Mouse (Mus musculus): ENCODE measurements around the gene Cntd1. TPM values are rescaled to one million over a fixed set of nuclear protein-coding genes. Genes with fewer than 3 reads are reported as not detected.
A peak's percentile ranks its signal among the peaks of the same experiment; 100 is the strongest.

The Cntd1 gene
- polyA plus RNA-seq, 1 experiment, result 0.84 TPM

- H3K4me3 ChIP-seq (ENCODE audit: control insufficient read depth, insufficient read depth, low read length), result peak overlapping the region; percentile 21
- no peak overlapping the region for H3K27ac ChIP-seq (ENCODE audit: control insufficient read depth, insufficient read depth, low read length)
- H3K36me3 ChIP-seq (ENCODE audit: control insufficient read depth, insufficient read depth, low read length), result peaks cover 6% of the 10 kb centered on the region; the same call in 1 of the 2 replicates
- peaks cover 24% of the 10 kb centered on the region for H3K27me3 ChIP-seq (ENCODE audit: control insufficient read depth, insufficient read depth, low read length)
- peaks cover 20% of the 10 kb centered on the region for H3K4me1 ChIP-seq (replicated peaks; ENCODE audit: control insufficient read depth, insufficient read depth, low read length)
- DNase-seq, result no peak
- 5% methylated on average over 30 of the region's 30 CpGs for WGBS
- no peak for TF ChIP-seq POLR2A (IDR thresholded peaks at IDR 0.05; ENCODE audit: control insufficient read depth, extremely low read depth, insufficient read depth, low read length, poor library complexity)
- TF ChIP-seq CTCF (IDR thresholded peaks at IDR 0.05; ENCODE audit: borderline replicate concordance, control insufficient read depth, extremely low read depth, insufficient read depth, low read length, poor library complexity), result 0 out of 2 replicates have a peak, but pooled peaks have one; percentile 11
These were observed 17.9 kb upstream of the Cntd1 start for GRCm38 (mm10) chr11:101260826-101261380.

DNA sequence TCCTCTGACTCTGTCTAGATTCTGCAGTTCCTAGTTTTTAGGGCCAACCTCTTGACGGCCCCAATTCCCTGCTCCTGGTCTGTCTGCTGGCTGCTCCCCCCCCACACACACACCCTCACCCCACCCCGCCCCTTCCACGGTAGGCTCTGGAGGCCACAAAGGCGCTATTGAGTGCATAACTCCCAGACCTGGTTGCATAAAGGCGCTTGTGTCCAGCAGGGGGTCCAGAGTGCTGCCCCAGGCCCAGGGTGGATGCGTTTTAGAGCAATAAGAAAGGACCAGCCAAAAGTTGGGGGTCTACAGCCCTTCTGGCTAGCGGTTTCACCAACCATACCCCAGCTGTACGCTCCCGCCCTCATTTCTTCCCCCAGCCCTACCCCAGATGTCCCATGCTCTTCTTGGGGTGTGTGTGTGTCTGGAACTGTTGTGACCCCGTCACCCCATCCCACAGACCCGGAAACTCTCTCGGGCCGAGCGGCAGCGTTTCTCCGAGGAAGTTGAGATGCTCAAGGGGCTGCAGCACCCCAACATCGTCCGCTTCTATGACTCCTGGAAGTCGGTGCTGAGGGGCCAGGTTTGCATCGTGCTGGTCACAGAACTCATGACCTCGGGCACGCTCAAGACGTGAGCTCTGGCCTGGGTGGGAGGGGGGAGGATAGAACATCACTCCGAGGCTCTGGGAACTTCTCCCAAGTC, 16.4 kb upstream of the Cntd1 start:
- Histone ChIP-seq H3K27ac (ENCODE audit: control insufficient read depth, insufficient read depth, low read length) (no peak overlapping the region), H3K4me1 (replicated peaks; ENCODE audit: control insufficient read depth, insufficient read depth, low read length) (peaks cover 20% of the 10 kb centered on the region), H3K27me3 (ENCODE audit: control insufficient read depth, insufficient read depth, low read length) (peaks cover 24% of the 10 kb centered on the region), H3K4me3 (ENCODE audit: control insufficient read depth, insufficient read depth, low read length) (no peak overlapping the region), H3K36me3 (ENCODE audit: control insufficient read depth, insufficient read depth, low read length) (peaks cover 6% of the 10 kb centered on the region; the same call in 1 of the 2 replicates)
- DNase-seq, result no peak
- WGBS, result 8% methylated on average over 24 of the region's 24 CpGs
- TF ChIP-seq POLR2A (IDR thresholded peaks at IDR 0.05; ENCODE audit: control insufficient read depth, extremely low read depth, insufficient read depth, low read length, poor library complexity) (no peak), CTCF (IDR thresholded peaks at IDR 0.05; ENCODE audit: borderline replicate concordance, control insufficient read depth, extremely low read depth, insufficient read depth, low read length, poor library complexity) (no peak)

DNA sequence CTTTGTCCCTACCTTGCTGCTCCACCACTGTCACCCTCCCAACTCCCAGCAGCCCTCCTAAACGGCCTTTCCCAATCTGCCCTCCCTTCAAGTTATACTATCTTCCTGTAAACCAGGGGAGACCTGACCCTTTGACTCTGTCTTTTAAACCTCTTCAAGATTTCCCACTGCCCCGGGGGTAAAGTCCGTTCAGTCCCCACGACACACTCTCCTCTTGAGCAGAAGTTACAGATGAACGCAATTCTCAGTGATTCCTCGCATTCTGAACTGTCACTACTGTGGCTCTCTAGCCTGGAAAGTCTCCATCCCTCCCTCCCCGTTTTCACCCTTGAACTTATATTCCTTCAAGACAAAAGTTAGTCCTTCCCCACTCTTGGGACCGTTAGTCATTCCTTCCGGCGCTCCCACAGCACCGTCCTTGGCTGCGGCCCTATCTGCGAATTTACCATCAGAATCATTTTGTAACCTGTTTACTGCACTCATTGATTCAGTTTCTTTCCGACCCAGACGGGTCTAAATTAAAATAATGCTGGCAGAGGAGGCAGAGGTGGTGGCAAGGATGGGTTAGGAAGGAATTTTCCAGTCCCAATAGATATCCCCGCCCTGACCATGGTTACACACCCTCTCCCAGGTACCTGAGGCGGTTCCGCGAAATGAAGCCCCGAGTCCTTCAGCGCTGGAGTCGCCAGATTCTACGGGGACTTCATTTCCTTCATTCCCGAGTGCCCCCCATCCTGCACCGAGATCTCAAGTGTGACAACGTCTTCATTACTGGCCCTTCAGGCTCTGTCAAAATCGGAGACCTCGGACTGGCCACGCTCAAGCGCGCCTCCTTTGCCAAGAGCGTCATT, 15.4 kb upstream of the Cntd1 start:
- Histone ChIP-seq H3K27me3 (ENCODE audit: control insufficient read depth, insufficient read depth, low read length) (peaks cover 24% of the 10 kb centered on the region), H3K36me3 (ENCODE audit: control insufficient read depth, insufficient read depth, low read length) (peaks cover 6% of the 10 kb centered on the region; the same call in 1 of the 2 replicates), H3K4me1 (replicated peaks; ENCODE audit: control insufficient read depth, insufficient read depth, low read length) (peaks cover 20% of the 10 kb centered on the region), H3K27ac (ENCODE audit: control insufficient read depth, insufficient read depth, low read length) (no peak overlapping the region), H3K4me3 (ENCODE audit: control insufficient read depth, insufficient read depth, low read length) (no peak overlapping the region)
- no peak for TF ChIP-seq POLR2A (IDR thresholded peaks at IDR 0.05; ENCODE audit: control insufficient read depth, extremely low read depth, insufficient read depth, low read length, poor library complexity)
- whole genome bisulfite sequencing, result 20% methylated on average over 32 of the region's 32 CpGs
- DNase-seq, result no peak

GRCm38 (mm10) chr11:101263989-101264280, 14.9 kb upstream of the Cntd1 start:
- Histone ChIP-seq H3K4me1 (replicated peaks; ENCODE audit: control insufficient read depth, insufficient read depth, low read length) (peaks cover 20% of the 10 kb centered on the region), H3K27me3 (ENCODE audit: control insufficient read depth, insufficient read depth, low read length) (peaks cover 24% of the 10 kb centered on the region), H3K4me3 (ENCODE audit: control insufficient read depth, insufficient read depth, low read length) (no peak overlapping the region), H3K27ac (ENCODE audit: control insufficient read depth, insufficient read depth, low read length) (no peak overlapping the region), H3K36me3 (ENCODE audit: control insufficient read depth, insufficient read depth, low read length) (peaks cover 4% of the 10 kb centered on the region; the same call in 1 of the 2 replicates)
- no peak for DNase-seq
- TF ChIP-seq CTCF (IDR thresholded peaks at IDR 0.05; ENCODE audit: borderline replicate concordance, control insufficient read depth, extremely low read depth, insufficient read depth, low read length, poor library complexity) (no peak), POLR2A (IDR thresholded peaks at IDR 0.05; ENCODE audit: control insufficient read depth, extremely low read depth, insufficient read depth, low read length, poor library complexity) (no peak)
- WGBS, result 43% methylated on average over 3 of the region's 3 CpGs

- WGBS, result 15% methylated on average over 31 of the region's 31 CpGs
- DNase-seq, result no peak
- TF ChIP-seq POLR2A (IDR thresholded peaks at IDR 0.05; ENCODE audit: control insufficient read depth, extremely low read depth, insufficient read depth, low read length, poor library complexity), result no peak
- no peak for TF ChIP-seq CTCF (IDR thresholded peaks at IDR 0.05; ENCODE audit: borderline replicate concordance, control insufficient read depth, extremely low read depth, insufficient read depth, low read length, poor library complexity)
- no peak overlapping the region for H3K27ac ChIP-seq (ENCODE audit: control insufficient read depth, insufficient read depth, low read length)
- H3K27me3 ChIP-seq (ENCODE audit: control insufficient read depth, insufficient read depth, low read length), result peaks cover 27% of the 10 kb centered on the region
- peaks cover 18% of the 10 kb centered on the region for H3K4me1 ChIP-seq (replicated peaks; ENCODE audit: control insufficient read depth, insufficient read depth, low read length)
- H3K4me3 ChIP-seq (ENCODE audit: control insufficient read depth, insufficient read depth, low read length), result no peak overlapping the region
- no peaks in the 10 kb centered on the region for H3K36me3 ChIP-seq (ENCODE audit: control insufficient read depth, insufficient read depth, low read length)
These were observed 13.8 kb upstream of the Cntd1 start for GRCm38 (mm10) chr11:101264954-101265471.

- H3K36me3 ChIP-seq (ENCODE audit: control insufficient read depth, insufficient read depth, low read length), result no peaks in the 10 kb centered on the region
- H3K27ac ChIP-seq (ENCODE audit: control insufficient read depth, insufficient read depth, low read length), result no peak overlapping the region
- WGBS, result 59% methylated on average over 6 of the region's 6 CpGs
- H3K4me3 ChIP-seq (ENCODE audit: control insufficient read depth, insufficient read depth, low read length), result no peak overlapping the region
- TF ChIP-seq POLR2A (IDR thresholded peaks at IDR 0.05; ENCODE audit: control insufficient read depth, extremely low read depth, insufficient read depth, low read length, poor library complexity) (no peak), CTCF (IDR thresholded peaks at IDR 0.05; ENCODE audit: borderline replicate concordance, control insufficient read depth, extremely low read depth, insufficient read depth, low read length, poor library complexity) (no peak)
- no peak for DNase-seq
- peaks cover 10% of the 10 kb centered on the region; the same call in 1 of the 2 replicates for H3K4me1 ChIP-seq (replicated peaks; ENCODE audit: control insufficient read depth, insufficient read depth, low read length)
- H3K27me3 ChIP-seq (ENCODE audit: control insufficient read depth, insufficient read depth, low read length), result peaks cover 21% of the 10 kb centered on the region
These were observed 12.9 kb upstream of the Cntd1 start for GRCm38 (mm10) chr11:101265906-101266305.
